Mouse (Mus musculus) intestine, postnatal 0 days (tissue): ENCODE measurements around the gene Ap1m2. TPM values are rescaled to one million over a fixed set of nuclear protein-coding genes. Genes with fewer than 3 reads are reported as not detected.
A peak's percentile ranks its signal among the peaks of the same experiment; 100 is the strongest.

Experiments used
- ATAC-seq: fragments of 200-750 bp; cut with Nextera tagmentation; 2 replicates; pipeline ENCODE4 v1.8.0; 2017; ENCODE audit warnings: mild to moderate bottlenecking, moderate TSS enrichment, moderate library complexity
- H3K27ac ChIP-seq: fragments of 300-500 bp; sonication (generic); 2 replicates; pipeline ENCODE4 v1.5.1; 2014; ENCODE audit warnings: mild to moderate bottlenecking, low read depth, low read length, moderate library complexity
- H3K27me3 ChIP-seq: fragments of 300-500 bp; sonication (generic); replicated peaks from 2 replicates; pipeline ENCODE4 v1.6.1; 2014; ENCODE audit warnings: low read length, mixed read lengths; ENCODE audit not compliant: control insufficient read depth, insufficient read depth
- H3K36me3 ChIP-seq: fragments of 300-500 bp; sonication (generic); 2 replicates; pipeline ENCODE4 v1.6.1; 2014; ENCODE audit warnings: mild to moderate bottlenecking, moderate library complexity; ENCODE audit not compliant: control insufficient read depth, insufficient read depth
- H3K4me1 ChIP-seq: fragments of 300-500 bp; sonication (generic); replicated peaks from 2 replicates; pipeline ENCODE4 v1.6.1; 2014; ENCODE audit warnings: antibody characterized with exemption, low read length, mixed read lengths; ENCODE audit not compliant: control insufficient read depth, insufficient read depth
- H3K4me2 ChIP-seq: fragments of 300-500 bp; sonication (generic); replicated peaks from 2 replicates; pipeline ENCODE4 v1.6.1; 2014; ENCODE audit warnings: low read depth, mild to moderate bottlenecking, moderate library complexity
- H3K4me3 ChIP-seq: fragments of 300-500 bp; sonication (generic); 2 replicates; pipeline ENCODE4 v1.5.1; 2014; ENCODE audit warnings: low read depth, low read length
- H3K9ac ChIP-seq: fragments of 300-500 bp; sonication (generic); 2 replicates; pipeline ENCODE4 v1.6.1; 2014; ENCODE audit warnings: mild to moderate bottlenecking, low read depth, low read length
- H3K9me3 ChIP-seq: fragments of 300-500 bp; sonication (generic); 2 replicates; pipeline ENCODE4 v1.6.1; 2016; ENCODE audit warnings: mixed run types; ENCODE audit not compliant: control insufficient read depth
- CTCF ChIP-seq: sonication (generic); IDR thresholded peaks from 2 replicates; pipeline ENCODE4 v1.5.1; 2016; ENCODE audit warnings: low read depth, mild to moderate bottlenecking, control low read depth, antibody characterized with exemption, moderate library complexity
- WGBS: fragments of 180-500 bp; shearing (Covaris S2); extraction: QIAGEN DNeasy Blood & Tissue Kit; methylation state at CpG from one replicate; pipeline ENCODE4 v1.1.7; 2014; 5-methylcytosine and 5-hydroxymethylcytosine counted together
- polyA plus RNA-seq: library from polyadenylated mRNA; unstranded; fragments of >200 nt; fragmentation: Nextera tagmentation; extraction: Ambion mirVana; gene quantifications from 2 replicates; pipeline ENCODE4 v1.2.1, GENCODE M21; 2015

The Ap1m2 gene
- polyA plus RNA-seq, 1 experiment from 2014 or later = 192 TPM

- Histone ChIP-seq H3K27ac (no peak overlapping the region), H3K27me3 (no peaks in the 10 kb centered on the region), H3K4me1 (no peaks in the 10 kb centered on the region), H3K9me3 (no peaks in the 10 kb centered on the region), H3K4me3 (no peak overlapping the region), H3K4me2 (no peak overlapping the region), H3K9ac (no peak overlapping the region), H3K36me3 (peaks cover 89% of the 10 kb centered on the region)
- ATAC-seq = no peak
- TF ChIP-seq CTCF = no peak
- WGBS = 90% methylated on average over 5 of the region's 5 CpGs
Observed at GRCm38 (mm10) chr9:21277776-21278175, 34.4 kb downstream of the Ap1m2 start.

- no peak overlapping the region for H3K4me3 ChIP-seq
- H3K27ac ChIP-seq = no peak overlapping the region
- 91% methylated on average over 8 of the region's 8 CpGs for WGBS
- peaks cover 91% of the 10 kb centered on the region for H3K36me3 ChIP-seq
- H3K4me1 ChIP-seq = no peaks in the 10 kb centered on the region
- no peaks in the 10 kb centered on the region for H3K9me3 ChIP-seq
- ATAC-seq = no peak
- TF ChIP-seq CTCF = no peak
- no peak overlapping the region for H3K4me2 ChIP-seq
- H3K9ac ChIP-seq = no peak overlapping the region
- H3K27me3 ChIP-seq = no peaks in the 10 kb centered on the region
Observed at GRCm38 (mm10) chr9:21276307-21276706, 35.8 kb downstream of the Ap1m2 start.

- 88% methylated on average over 12 of the region's 12 CpGs for WGBS
Observed at GRCm38 (mm10) chr9:21275727-21276126, 36.4 kb downstream of the Ap1m2 start.

GRCm38 (mm10) chr9:21275013-21275710 lies 37.0 kb downstream of the Ap1m2 start:
- Histone ChIP-seq H3K9ac (no peak overlapping the region), H3K27ac (no peak overlapping the region), H3K4me2 (no peak overlapping the region), H3K4me1 (no peaks in the 10 kb centered on the region), H3K27me3 (no peaks in the 10 kb centered on the region), H3K9me3 (no peaks in the 10 kb centered on the region), H3K36me3 (peaks cover 93% of the 10 kb centered on the region), H3K4me3 (no peak overlapping the region)
- no peak for TF ChIP-seq CTCF
- ATAC-seq = no peak
- WGBS = 85% methylated on average over 7 of the region's 7 CpGs

More at GRCm38 (mm10) chr9:21275727-21276126, 36.4 kb downstream of the Ap1m2 start:
- no peak overlapping the region for H3K9ac ChIP-seq
- no peak overlapping the region for H3K27ac ChIP-seq
- H3K36me3 ChIP-seq = peaks cover 91% of the 10 kb centered on the region
- no peak overlapping the region for H3K4me3 ChIP-seq
- no peaks in the 10 kb centered on the region for H3K9me3 ChIP-seq
- no peaks in the 10 kb centered on the region for H3K4me1 ChIP-seq
- H3K27me3 ChIP-seq = no peaks in the 10 kb centered on the region
- H3K4me2 ChIP-seq = no peak overlapping the region
- TF ChIP-seq CTCF = no peak
- no peak for ATAC-seq

- H3K27me3 ChIP-seq = no peaks in the 10 kb centered on the region
- no peak overlapping the region for H3K9ac ChIP-seq
- no peak overlapping the region for H3K4me2 ChIP-seq
- H3K4me3 ChIP-seq = no peak overlapping the region
- no peak for TF ChIP-seq CTCF
- H3K27ac ChIP-seq = no peak overlapping the region
- H3K9me3 ChIP-seq = no peaks in the 10 kb centered on the region
- peaks cover 91% of the 10 kb centered on the region for H3K36me3 ChIP-seq
- 91% methylated on average over 3 of the region's 3 CpGs for WGBS
- H3K4me1 ChIP-seq = no peaks in the 10 kb centered on the region
- no peak for ATAC-seq
Observed at GRCm38 (mm10) chr9:21274336-21274735, 37.8 kb downstream of the Ap1m2 start.

GRCm38 (mm10) chr9:21273520-21274228 lies 38.5 kb downstream of the Ap1m2 start:
- H3K9ac ChIP-seq = no peak overlapping the region

More at GRCm38 (mm10) chr9:21273520-21274228, 38.5 kb downstream of the Ap1m2 start:
- H3K4me3 ChIP-seq = no peak overlapping the region
- peaks cover 90% of the 10 kb centered on the region for H3K36me3 ChIP-seq
- H3K4me2 ChIP-seq = no peak overlapping the region
- WGBS = 85% methylated on average over 7 of the region's 7 CpGs
- TF ChIP-seq CTCF = no peak
- no peaks in the 10 kb centered on the region for H3K9me3 ChIP-seq
- no peaks in the 10 kb centered on the region for H3K27me3 ChIP-seq
- H3K27ac ChIP-seq = peak overlapping the region; percentile 1; the same call in 1 of the 2 replicates
- no peaks in the 10 kb centered on the region for H3K4me1 ChIP-seq
- no peak for ATAC-seq
